8 mouse cellular contexts compared by ENCODE assay signal in genomic region chr5:24426556-24427284, GRCm38 (mm10). TPM values are rescaled to one million over a fixed set of nuclear protein-coding genes. Genes with fewer than 3 reads are reported as not detected.
A peak's percentile ranks its signal among the peaks of the same experiment; 100 is the strongest.
DNase-seq lines count a peak whose midpoint lies in the region; ATAC-seq and TF ChIP-seq lines count a peak whose summit lies in the region.
"Had no signal": no experiment of that assay in that cellular context is flagged by ENCODE, and none has a peak within 500 bp of the region (broad histone marks: within the 10 kb centered on the region; RNA-seq: fewer than 3 reads in every experiment).

No protein-coding gene starts in this region.

- WGBS in forebrain, embryonic 12.5 days = 8% methylated on average over 9 of the region's 9 CpGs
- 9% methylated on average over 9 of the region's 9 CpGs for WGBS in limb, embryonic 14.5 days
- WGBS in stomach, embryonic 14.5 days = 18% methylated on average over 9 of the region's 9 CpGs

- no peak overlapping the region for H3K27ac ChIP-seq in forebrain, embryonic 12.5 days
- peak overlapping the region; percentile 21; the same call in 1 of the 2 replicates for H3K27ac ChIP-seq in limb, embryonic 14.5 days (replicated peaks; ENCODE audit: low read depth, low read length)
- peak overlapping the region; percentile 53; the same call in 1 of the 2 replicates for H3K27ac ChIP-seq in stomach, embryonic 14.5 days (ENCODE audit: low read length)

- peaks cover 63% of the 10 kb centered on the region for H3K4me1 ChIP-seq in forebrain, embryonic 12.5 days
- H3K4me1 ChIP-seq in limb, embryonic 14.5 days (ENCODE audit: control insufficient read depth, insufficient read depth, low read length) = peaks cover 41% of the 10 kb centered on the region
- H3K4me1 ChIP-seq in stomach, embryonic 14.5 days (ENCODE audit: control insufficient read depth, insufficient read depth, low read length) = peaks cover 40% of the 10 kb centered on the region

- peak overlapping the region; percentile 33 for H3K9ac ChIP-seq in forebrain, embryonic 12.5 days
- peak overlapping the region; percentile 67; the same call in 1 of the 2 replicates for H3K9ac ChIP-seq in limb, embryonic 14.5 days (ENCODE audit: low read depth, low read length, severe bottlenecking)
- no peak overlapping the region for H3K9ac ChIP-seq in stomach, embryonic 14.5 days (replicated peaks; ENCODE audit: low read depth, low read length)

- peak; percentile 14 to 22 for DNase-seq in lung, adult 18-20 months
- no peak for DNase-seq in lung, postnatal 36 days
- DNase-seq in limb, embryonic 14.5 days (ENCODE audit: low spot score) = no peak
- no peak for DNase-seq in layer of hippocampus, adult 9-11 months
- no peak for DNase-seq in retina, embryonic 14.5 days (ENCODE audit: low spot score)

- peak overlapping the region; percentile 56 for H3K4me3 ChIP-seq in forebrain, embryonic 12.5 days (replicated peaks)
- peak overlapping the region; percentile 68 for H3K4me3 ChIP-seq in limb, embryonic 14.5 days (replicated peaks; ENCODE audit: low read length)
- peak overlapping the region; percentile 67 for H3K4me3 ChIP-seq in stomach, embryonic 14.5 days (ENCODE audit: low read depth, low read length)

- no peak for TF ChIP-seq POLR2A in limb, embryonic 14.5 days (IDR thresholded peaks at IDR 0.05; ENCODE audit: borderline replicate concordance, extremely low read depth, insufficient read depth, insufficient read length)

- no peaks in the 10 kb centered on the region for H3K9me3 ChIP-seq in forebrain, embryonic 12.5 days
- H3K9me3 ChIP-seq in limb, embryonic 14.5 days (ENCODE audit: control insufficient read depth, low read length) = no peaks in the 10 kb centered on the region
- no peaks in the 10 kb centered on the region for H3K9me3 ChIP-seq in stomach, embryonic 14.5 days (ENCODE audit: control insufficient read depth, low read depth, low read length)

- H3K4me2 ChIP-seq in forebrain, embryonic 12.5 days = peak overlapping the region; percentile 87
- H3K4me2 ChIP-seq in limb, embryonic 14.5 days (replicated peaks; ENCODE audit: low read depth, low read length, severe bottlenecking) = peak overlapping the region; percentile 94
- peak overlapping the region; percentile 96 for H3K4me2 ChIP-seq in stomach, embryonic 14.5 days (replicated peaks; ENCODE audit: low read depth, low read length)

- peaks cover 22% of the 10 kb centered on the region for H3K27me3 ChIP-seq in forebrain, embryonic 12.5 days
- H3K27me3 ChIP-seq in limb, embryonic 14.5 days (ENCODE audit: control insufficient read depth, insufficient read depth, low read length) = no peaks in the 10 kb centered on the region
- H3K27me3 ChIP-seq in stomach, embryonic 14.5 days (ENCODE audit: control insufficient read depth, insufficient read depth, low read length) = no peaks in the 10 kb centered on the region

- H3K36me3 ChIP-seq in forebrain, embryonic 12.5 days (replicated peaks) = peaks cover 24% of the 10 kb centered on the region
- H3K36me3 ChIP-seq in limb, embryonic 14.5 days (ENCODE audit: control insufficient read depth, insufficient read depth, low read length) = peaks cover 28% of the 10 kb centered on the region
- peaks cover 24% of the 10 kb centered on the region for H3K36me3 ChIP-seq in stomach, embryonic 14.5 days (ENCODE audit: control insufficient read depth, insufficient read depth, low read length)

- no peak for ATAC-seq in forebrain, embryonic 12.5 days (ENCODE audit: low FRiP score)
- ATAC-seq in limb, embryonic 14.5 days (ENCODE audit: low FRiP score, low read depth) = no peak
- ATAC-seq in stomach, embryonic 14.5 days (ENCODE audit: insufficient number of reproducible peaks, insufficient read depth, low FRiP score, low read depth) = no peak
- ATAC-seq: inflammation-experienced regulatory T-cells, adult 6 months had no signal

RNA-seq across cellular contexts. Expression of gene Slc4a2, which starts 3.1 kb away (rescaled TPM):
- polyA plus RNA-seq in forebrain, embryonic 12.5 days (2016; fragmentation: Nextera tagmentation; extraction: Ambion mirVana) = 28.9 and 29.8 TPM in 2 replicates
- 69.1 and 84.1 TPM in 2 replicates for polyA plus RNA-seq in limb, embryonic 14.5 days (2012; rRNA removed)
- 30.0 and 37.1 TPM in 2 replicates for polyA plus RNA-seq in limb, embryonic 14.5 days (2014; fragmentation: Nextera tagmentation; extraction: Ambion mirVana)
- polyA plus RNA-seq in stomach, embryonic 14.5 days (2014; fragmentation: Nextera tagmentation; extraction: Ambion mirVana) = 30.6 and 32.2 TPM in 2 replicates

RNA-seq across cellular contexts. Expression of gene Cdk5, which starts 3.4 kb away (rescaled TPM):
- 62.2 and 63.7 TPM in 2 replicates for polyA plus RNA-seq in forebrain, embryonic 12.5 days (2016; fragmentation: Nextera tagmentation; extraction: Ambion mirVana)
- polyA plus RNA-seq in limb, embryonic 14.5 days (2012; rRNA removed) = 127 and 165 TPM in 2 replicates
- polyA plus RNA-seq in limb, embryonic 14.5 days (2014; fragmentation: Nextera tagmentation; extraction: Ambion mirVana) = 51.7 TPM in 2 replicates
- polyA plus RNA-seq in stomach, embryonic 14.5 days (2014; fragmentation: Nextera tagmentation; extraction: Ambion mirVana) = 46.4 and 47.7 TPM in 2 replicates

RNA-seq across cellular contexts. Expression of gene Asic3, which starts 13.5 kb away (rescaled TPM):
- polyA plus RNA-seq in forebrain, embryonic 12.5 days (2016; fragmentation: Nextera tagmentation; extraction: Ambion mirVana) = 0.20 and 0.37 TPM in 2 replicates
- polyA plus RNA-seq in limb, embryonic 14.5 days (2012; rRNA removed) = 3.0 and 6.2 TPM in 2 replicates
- 0.36 and 1.2 TPM in 2 replicates for polyA plus RNA-seq in limb, embryonic 14.5 days (2014; fragmentation: Nextera tagmentation; extraction: Ambion mirVana)
- 0.26 TPM in 1 of 2 replicates, not detected in the other for polyA plus RNA-seq in stomach, embryonic 14.5 days (2014; fragmentation: Nextera tagmentation; extraction: Ambion mirVana)
- polyA plus RNA-seq: inflammation-experienced regulatory T-cells, adult 6 months had no signal

RNA-seq across cellular contexts. Expression of gene Fastk, which starts 18.4 kb away (rescaled TPM):
- polyA plus RNA-seq in forebrain, embryonic 12.5 days (2016; fragmentation: Nextera tagmentation; extraction: Ambion mirVana) = 97.1 and 102 TPM in 2 replicates
- polyA plus RNA-seq in limb, embryonic 14.5 days (2012; rRNA removed) = 295 and 397 TPM in 2 replicates
- polyA plus RNA-seq in limb, embryonic 14.5 days (2014; fragmentation: Nextera tagmentation; extraction: Ambion mirVana) = 113 and 120 TPM in 2 replicates
- polyA plus RNA-seq in stomach, embryonic 14.5 days (2014; fragmentation: Nextera tagmentation; extraction: Ambion mirVana) = 98.5 and 102 TPM in 2 replicates

RNA-seq across cellular contexts. Expression of gene Tmub1, which starts 20.9 kb away (rescaled TPM):
- 28.6 and 30.7 TPM in 2 replicates for polyA plus RNA-seq in forebrain, embryonic 12.5 days (2016; fragmentation: Nextera tagmentation; extraction: Ambion mirVana)
- polyA plus RNA-seq in limb, embryonic 14.5 days (2012; rRNA removed) = 29.8 and 35.5 TPM in 2 replicates
- 23.2 and 23.5 TPM in 2 replicates for polyA plus RNA-seq in limb, embryonic 14.5 days (2014; fragmentation: Nextera tagmentation; extraction: Ambion mirVana)
- polyA plus RNA-seq in stomach, embryonic 14.5 days (2014; fragmentation: Nextera tagmentation; extraction: Ambion mirVana) = 25.5 and 27.6 TPM in 2 replicates

Comparison
In these comparisons a context has a peak if more than half of its experiments do, and no peak if none do; other contexts are left out.
1. DNase-seq: peak in lung, adult 18-20 months (2 of 2); none in lung, postnatal 36 days (single experiment), limb, embryonic 14.5 days (single experiment), layer of hippocampus, adult 9-11 months (single experiment) and retina, embryonic 14.5 days (single experiment).
2. Peak in every context shown above with its lines, with median percentiles within 50 percentile points of each other: H3K4me2 ChIP-seq and H3K4me3 ChIP-seq.